ENCODE assay signal across 16 mouse cellular contexts in genomic region chr2:173991447-173991846, GRCm38 (mm10).
DNase-seq lines count a peak whose midpoint lies in the region; ATAC-seq lines count a peak whose summit lies in the region.
"Had no signal": no experiment of that assay in that cellular context is flagged by ENCODE, and none has a peak within 500 bp of the region (broad histone marks: within the 10 kb centered on the region; RNA-seq: fewer than 3 reads in every experiment).

No protein-coding gene starts in this region.

- H3K27ac ChIP-seq in heart, embryonic 10.5 days = peak overlapping the region; percentile 26; the same call in 1 of the 2 replicates
- 0 out of 2 replicates have a peak overlapping the region, but pooled peaks have one; percentile 26 for H3K27ac ChIP-seq in midbrain, embryonic 13.5 days
- no peak overlapping the region for H3K27ac ChIP-seq in midbrain, embryonic 15.5 days
- no peak overlapping the region for H3K27ac ChIP-seq in hindbrain, embryonic 16.5 days (ENCODE audit: low read depth, low read length)
- H3K27ac ChIP-seq in neural tube, embryonic 14.5 days (ENCODE audit: low read depth, low read length) = peak overlapping the region; percentile 46; the same call in 1 of the 2 replicates
- H3K27ac ChIP-seq: left cerebral cortex, adult 2 months; limb, embryonic 12.5 days; liver, embryonic 15.5 days had no signal

- no peaks in the 10 kb centered on the region for H3K9me3 ChIP-seq in heart, embryonic 10.5 days
- no peaks in the 10 kb centered on the region for H3K9me3 ChIP-seq in midbrain, embryonic 13.5 days
- no peaks in the 10 kb centered on the region for H3K9me3 ChIP-seq in midbrain, embryonic 15.5 days
- no peaks in the 10 kb centered on the region for H3K9me3 ChIP-seq in hindbrain, embryonic 16.5 days (ENCODE audit: control insufficient read depth, low read length)
- H3K9me3 ChIP-seq in neural tube, embryonic 14.5 days (ENCODE audit: control insufficient read depth, low read length) = no peaks in the 10 kb centered on the region
- H3K9me3 ChIP-seq: limb, embryonic 12.5 days; liver, embryonic 15.5 days had no signal

- no peak overlapping the region for H3K9ac ChIP-seq in midbrain, embryonic 13.5 days (replicated peaks)
- no peak overlapping the region for H3K9ac ChIP-seq in midbrain, embryonic 15.5 days
- H3K9ac ChIP-seq in hindbrain, embryonic 16.5 days (ENCODE audit: low read depth, low read length) = no peak overlapping the region
- no peak overlapping the region for H3K9ac ChIP-seq in neural tube, embryonic 14.5 days (replicated peaks; ENCODE audit: low read depth, low read length)
- H3K9ac ChIP-seq: forebrain, postnatal 0 days; limb, embryonic 12.5 days; liver, embryonic 15.5 days had no signal

- no peak for DNase-seq in heart, embryonic 10.5 days (ENCODE audit: low spot score)
- no peak for DNase-seq in heart, adult 18-20 months
- no peak for DNase-seq in lung, postnatal 36 days
- no peak for DNase-seq in spleen, postnatal 14 days (ENCODE audit: low spot score in 2 of 2)
- DNase-seq: adrenal gland, postnatal 10 days; cerebellum, adult 18-20 months; cerebellum, postnatal 36 days; forebrain, postnatal 0 days; right cerebral cortex, postnatal 4 days had no signal

- ATAC-seq in midbrain, embryonic 13.5 days = no peak
- ATAC-seq in midbrain, embryonic 15.5 days (replicated peaks) = no peak
- ATAC-seq in hindbrain, embryonic 16.5 days = peak; percentile 53
- ATAC-seq in neural tube, embryonic 14.5 days (ENCODE audit: low read depth) = peak; percentile 58; the same call in 1 of the 2 replicates
- ATAC-seq: forebrain, postnatal 0 days had no signal

- no peaks in the 10 kb centered on the region for H3K27me3 ChIP-seq in heart, embryonic 10.5 days (ENCODE audit: insufficient read depth, poor library complexity, severe bottlenecking)
- H3K27me3 ChIP-seq in midbrain, embryonic 13.5 days = no peaks in the 10 kb centered on the region
- H3K27me3 ChIP-seq in midbrain, embryonic 15.5 days (replicated peaks) = no peaks in the 10 kb centered on the region
- H3K27me3 ChIP-seq in hindbrain, embryonic 16.5 days (replicated peaks; ENCODE audit: control insufficient read depth, insufficient read depth, low read length) = no peaks in the 10 kb centered on the region
- H3K27me3 ChIP-seq in neural tube, embryonic 14.5 days (ENCODE audit: control insufficient read depth, insufficient read depth, low read length) = no peaks in the 10 kb centered on the region
- H3K27me3 ChIP-seq: limb, embryonic 12.5 days; liver, embryonic 15.5 days had no signal

- WGBS in heart, embryonic 10.5 days = 91% methylated on average over 15 of the region's 15 CpGs
- WGBS in midbrain, embryonic 13.5 days = 79% methylated on average over 15 of the region's 15 CpGs
- 74% methylated on average over 15 of the region's 15 CpGs for WGBS in midbrain, embryonic 15.5 days
- WGBS in hindbrain, embryonic 16.5 days = 63% methylated on average over 15 of the region's 15 CpGs
- 45% methylated on average over 15 of the region's 15 CpGs for WGBS in neural tube, embryonic 14.5 days

- H3K4me2 ChIP-seq in midbrain, embryonic 13.5 days (replicated peaks) = no peak overlapping the region
- no peak overlapping the region for H3K4me2 ChIP-seq in midbrain, embryonic 15.5 days
- H3K4me2 ChIP-seq in hindbrain, embryonic 16.5 days (ENCODE audit: low read length) = no peak overlapping the region
- no peak overlapping the region for H3K4me2 ChIP-seq in neural tube, embryonic 14.5 days (ENCODE audit: low read depth, low read length)
- H3K4me2 ChIP-seq: limb, embryonic 12.5 days; liver, embryonic 15.5 days had no signal

- H3K36me3 ChIP-seq in heart, embryonic 10.5 days = no peaks in the 10 kb centered on the region
- H3K36me3 ChIP-seq in midbrain, embryonic 13.5 days = no peaks in the 10 kb centered on the region
- no peaks in the 10 kb centered on the region for H3K36me3 ChIP-seq in midbrain, embryonic 15.5 days (replicated peaks)
- H3K36me3 ChIP-seq in hindbrain, embryonic 16.5 days (ENCODE audit: control insufficient read depth, insufficient read depth, low read length) = no peaks in the 10 kb centered on the region
- no peaks in the 10 kb centered on the region for H3K36me3 ChIP-seq in neural tube, embryonic 14.5 days (ENCODE audit: control insufficient read depth, insufficient read depth, low read length)
- H3K36me3 ChIP-seq: limb, embryonic 12.5 days; liver, embryonic 15.5 days had no signal

- peaks cover 31% of the 10 kb centered on the region for H3K4me1 ChIP-seq in heart, embryonic 10.5 days
- peaks cover 29% of the 10 kb centered on the region for H3K4me1 ChIP-seq in midbrain, embryonic 13.5 days (replicated peaks)
- peaks cover 10% of the 10 kb centered on the region for H3K4me1 ChIP-seq in midbrain, embryonic 15.5 days
- peaks cover 15% of the 10 kb centered on the region for H3K4me1 ChIP-seq in hindbrain, embryonic 16.5 days (ENCODE audit: control insufficient read depth, insufficient read depth, low read depth, low read length)
- peaks cover 17% of the 10 kb centered on the region; the same call in 1 of the 2 replicates for H3K4me1 ChIP-seq in neural tube, embryonic 14.5 days (ENCODE audit: control insufficient read depth, insufficient read depth, low read length)
- H3K4me1 ChIP-seq: liver, embryonic 15.5 days had no signal

- no peak overlapping the region for H3K4me3 ChIP-seq in heart, embryonic 10.5 days
- no peak overlapping the region for H3K4me3 ChIP-seq in midbrain, embryonic 13.5 days (replicated peaks)
- H3K4me3 ChIP-seq in midbrain, embryonic 15.5 days = no peak overlapping the region
- H3K4me3 ChIP-seq in hindbrain, embryonic 16.5 days (ENCODE audit: low read length) = no peak overlapping the region
- no peak overlapping the region for H3K4me3 ChIP-seq in neural tube, embryonic 14.5 days (ENCODE audit: low read depth, low read length)
- H3K4me3 ChIP-seq: left cerebral cortex, adult 2 months; limb, embryonic 12.5 days; liver, embryonic 15.5 days had no signal

Comparison
In these comparisons a context has a peak if more than half of its experiments do, and no peak if none do; other contexts are left out.
1. H3K27ac ChIP-seq: peak in heart, embryonic 10.5 days (single experiment), midbrain, embryonic 13.5 days (single experiment) and neural tube, embryonic 14.5 days (single experiment); none in midbrain, embryonic 15.5 days (single experiment) and hindbrain, embryonic 16.5 days (single experiment).
2. ATAC-seq: peak in hindbrain, embryonic 16.5 days (single experiment) and neural tube, embryonic 14.5 days (single experiment); none in midbrain, embryonic 13.5 days (single experiment) and midbrain, embryonic 15.5 days (single experiment).